Mouse (Mus musculus): ENCODE data around the gene Eif3j1.
A peak's percentile ranks its signal among the peaks of the same experiment; 100 is the strongest.
"Not testable (repeated sequence)": the region's sequence is repeated elsewhere in the genome, so short reads cannot be mapped to it uniquely, and the experiment has no call there.

The Eif3j1 gene

DNA sequence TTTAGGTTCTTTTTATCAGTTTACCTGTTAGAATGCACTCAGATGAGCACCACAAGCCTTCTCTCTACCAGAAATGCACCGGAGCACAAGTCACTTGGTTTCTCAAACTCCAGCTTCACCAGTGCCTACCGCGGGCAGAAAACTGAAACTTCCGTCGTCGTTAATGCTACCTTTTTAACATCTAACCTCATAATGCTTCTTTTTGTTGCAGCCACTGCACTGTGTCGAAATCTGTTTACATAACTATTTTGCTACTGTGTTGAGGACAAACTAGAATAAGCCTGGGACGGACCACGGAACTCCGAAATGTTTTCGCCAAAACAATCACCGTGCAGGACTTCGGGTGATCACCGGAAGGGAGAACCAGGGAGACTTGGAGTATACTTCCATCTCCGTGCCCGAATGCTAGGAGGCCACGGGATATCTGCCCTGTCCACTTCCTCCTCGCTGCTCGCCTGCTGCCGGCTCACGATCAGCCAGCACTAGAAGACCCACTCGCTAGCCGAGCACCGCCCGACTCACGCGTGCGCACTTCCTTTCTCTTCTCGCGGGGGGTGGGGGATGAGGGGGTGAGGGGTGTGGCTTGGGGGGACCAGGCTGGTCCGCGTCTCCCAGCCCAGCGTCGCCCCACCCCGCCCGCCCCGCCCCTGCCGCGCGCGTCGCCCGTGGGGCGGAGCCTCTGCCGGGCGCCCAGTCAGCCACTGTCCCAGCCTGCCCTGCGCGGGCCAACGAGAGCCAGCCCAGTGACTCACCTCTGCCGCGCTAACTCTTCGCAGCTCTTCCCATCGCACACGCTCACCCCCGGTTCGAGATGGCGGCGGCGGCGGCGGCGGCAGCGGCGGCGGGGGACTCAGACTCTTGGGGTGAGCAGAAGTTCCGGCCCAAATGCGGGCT is at the start of gene Eif3j1:
TSS of gene Eif3j1 (plus strand) at position 685 of the 894 bp plus-strand sequence.
- DNase-seq: peak; percentile 84 to 87

DNA sequence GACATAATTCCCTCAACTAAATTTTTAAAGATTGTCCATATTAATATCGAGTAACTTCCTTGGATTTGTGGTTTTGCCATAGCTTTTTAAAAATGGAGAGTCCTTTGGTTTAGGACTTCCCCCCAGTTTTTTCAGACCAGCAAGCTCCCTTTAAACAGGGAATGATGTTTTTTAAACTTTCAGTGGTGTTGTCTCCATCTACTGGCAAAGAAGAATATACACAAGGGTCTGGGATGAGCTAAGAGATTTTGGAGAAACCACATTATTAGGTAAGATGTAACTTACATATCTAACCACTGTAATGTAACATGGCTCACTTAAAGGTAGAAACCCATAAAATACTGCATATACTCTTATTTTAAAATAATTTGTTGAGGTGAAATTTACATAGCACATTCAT is 32.6 kb upstream of the Eif3j1 start:
- DNase-seq: no peak

DNA sequence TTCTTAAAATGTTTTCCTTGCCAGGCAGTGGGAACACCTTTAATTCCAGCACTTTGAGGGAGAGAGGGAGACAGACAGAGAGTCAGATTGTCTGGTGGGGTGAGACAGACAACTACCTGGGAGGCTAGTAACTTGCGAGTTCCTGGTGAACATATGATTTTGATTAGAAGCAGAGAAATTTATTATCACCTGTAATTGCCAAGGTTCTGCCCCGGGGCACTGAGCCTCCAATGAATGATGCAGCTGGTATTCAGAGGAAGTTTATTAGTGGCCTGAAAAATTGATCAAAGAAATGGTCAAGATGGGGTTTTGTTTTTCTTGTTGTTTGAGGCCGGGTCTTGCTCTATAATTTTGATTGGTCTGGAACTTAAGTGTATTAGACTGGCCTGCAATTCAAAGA is 19.5 kb upstream of the Eif3j1 start:
- DNase-seq: no peak

DNA sequence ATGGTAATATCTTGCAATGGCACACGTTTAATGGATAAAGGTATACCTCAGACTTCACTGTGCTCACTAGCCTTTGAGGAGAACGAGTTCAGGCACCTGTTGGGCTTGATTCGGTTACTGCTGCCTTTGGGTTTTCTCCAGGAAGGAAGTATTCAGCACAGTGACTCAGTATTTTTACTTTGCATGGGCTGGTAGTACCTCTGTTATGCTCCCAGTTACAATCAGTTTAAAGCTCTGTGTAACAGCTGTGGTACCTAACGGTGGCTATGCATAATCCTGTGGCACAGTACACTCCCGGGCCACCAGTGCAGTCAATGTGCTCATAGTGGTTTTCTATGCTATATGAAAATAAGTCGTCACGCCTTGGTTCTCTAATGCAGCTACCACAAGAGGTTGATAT is 16.9 kb upstream of the Eif3j1 start:
- no peak for DNase-seq

DNA sequence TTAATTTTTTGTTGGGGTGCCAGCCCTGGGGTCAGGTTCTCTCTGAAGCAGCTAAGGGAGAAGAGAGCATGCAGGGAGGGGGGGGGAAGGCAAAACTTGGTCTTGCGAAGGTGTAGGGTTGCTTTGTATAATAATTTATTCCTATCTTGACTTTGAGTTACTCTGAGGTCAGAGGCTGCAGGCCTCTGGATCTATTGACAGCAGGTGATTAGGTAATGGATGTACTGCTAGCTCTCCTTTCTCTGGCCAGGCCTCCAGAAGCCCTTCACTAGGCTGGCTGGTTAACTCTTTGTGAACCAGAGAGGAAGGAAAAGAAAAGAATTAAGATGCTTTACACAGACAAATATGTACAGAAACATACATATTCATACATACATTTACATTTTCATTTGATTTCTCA is 9.6 kb upstream of the Eif3j1 start:
- DNase-seq: no peak

DNA sequence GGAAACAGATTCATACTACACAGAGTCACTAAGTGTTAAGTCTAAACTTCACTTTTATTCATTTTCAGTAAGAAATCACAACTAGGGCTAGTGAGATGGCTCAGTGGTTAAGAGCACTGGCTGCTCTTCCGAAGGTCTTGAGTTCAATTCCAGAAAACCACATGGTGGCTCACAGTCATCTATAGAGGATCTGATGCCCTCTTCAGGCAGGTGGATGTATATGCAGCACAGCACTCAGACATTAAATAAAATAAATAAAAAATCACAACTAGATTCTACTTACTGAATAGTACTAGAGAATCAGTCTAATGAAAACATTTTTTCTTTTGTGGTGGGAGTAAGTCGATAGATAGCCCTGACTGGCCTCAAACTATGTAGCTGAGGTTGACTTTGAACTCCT is 6.1 kb upstream of the Eif3j1 start:
- no peak for DNase-seq

DNA sequence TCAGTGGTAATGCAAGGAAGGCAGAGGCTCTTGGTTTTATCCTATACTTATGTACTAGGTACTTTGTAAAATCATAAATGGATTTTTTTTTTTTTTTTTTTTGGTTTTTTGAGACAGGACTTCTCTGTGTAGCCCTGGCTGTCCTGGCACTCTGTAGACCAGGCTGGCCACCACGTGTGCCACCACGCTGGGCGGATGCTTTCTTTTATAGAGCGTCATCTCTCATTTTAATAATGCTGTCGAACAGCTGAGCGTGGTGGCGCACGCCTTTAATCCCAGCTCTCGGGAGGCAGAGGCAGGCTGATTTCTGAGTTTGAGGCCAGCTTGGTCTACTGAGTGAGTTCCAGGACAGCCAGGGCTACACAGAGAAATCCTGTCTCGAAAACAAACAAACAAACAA is 1.3 kb upstream of the Eif3j1 start:
- DNase-seq: not testable (repeated sequence)

DNA sequence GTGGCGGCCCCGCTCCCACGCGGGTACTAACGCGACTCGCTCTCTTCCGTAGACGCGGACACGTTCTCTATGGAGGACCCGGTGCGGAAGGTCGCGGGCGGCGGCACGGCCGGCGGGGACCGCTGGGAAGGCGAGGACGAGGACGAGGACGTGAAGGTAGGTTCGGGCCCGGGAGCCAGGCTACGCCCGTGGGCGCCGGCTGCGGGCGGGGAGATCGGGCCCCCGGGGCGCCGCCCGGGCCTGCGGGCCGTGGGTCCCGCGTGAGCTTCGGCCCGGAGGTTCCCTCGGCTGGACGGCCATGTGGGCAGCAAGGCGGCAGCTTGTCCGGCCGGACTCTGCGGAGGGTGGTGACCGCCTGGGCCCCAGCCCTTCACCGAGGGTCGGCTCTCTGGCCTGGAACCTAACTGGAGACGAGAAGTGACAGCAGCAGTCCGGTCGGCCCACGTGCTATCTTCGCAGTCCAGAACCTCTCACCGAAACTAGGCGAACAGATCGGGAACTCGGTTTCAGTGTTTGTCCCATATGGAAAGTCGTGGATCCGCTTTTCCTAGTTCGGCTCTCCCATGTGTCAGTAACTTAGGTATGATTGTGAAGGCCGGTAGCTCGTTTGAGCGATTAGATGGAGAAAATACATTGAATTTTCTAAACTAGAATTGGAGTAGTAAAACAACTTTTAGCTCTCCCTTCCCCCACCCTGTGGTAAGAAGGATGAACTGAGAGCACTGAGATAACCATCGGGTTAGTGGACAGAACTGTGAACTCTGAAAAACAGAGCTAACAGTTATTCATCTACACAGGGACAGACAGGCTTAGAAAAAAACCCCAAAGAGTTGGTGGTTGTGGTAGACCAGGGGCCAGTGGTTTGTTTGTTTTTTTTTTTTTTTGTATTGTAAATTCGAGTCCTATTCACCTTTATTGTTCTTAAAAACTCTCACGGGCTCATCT is 682 bp downstream of the Eif3j1 start:
- no peak for DNase-seq

DNA sequence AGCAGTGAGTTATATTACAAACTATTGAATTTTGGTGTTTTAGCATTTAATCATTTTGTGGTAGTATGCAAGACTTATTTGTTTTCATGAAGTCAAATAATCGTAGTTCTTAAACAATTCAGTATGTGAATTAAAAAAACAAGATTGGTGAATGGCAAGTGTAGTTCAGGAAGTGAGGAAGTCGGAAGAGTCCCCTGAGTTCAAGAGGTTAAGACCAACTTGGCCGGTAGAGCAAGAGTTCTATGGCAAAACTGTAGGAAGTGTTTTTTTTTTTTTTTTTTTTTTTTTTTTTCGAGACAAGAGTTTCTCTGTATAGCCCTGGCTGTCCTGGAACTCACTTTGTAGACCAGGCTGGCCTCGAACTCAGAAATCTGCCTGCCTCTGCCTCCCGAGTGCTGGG is 3.6 kb downstream of the Eif3j1 start:
- no peak for DNase-seq

DNA sequence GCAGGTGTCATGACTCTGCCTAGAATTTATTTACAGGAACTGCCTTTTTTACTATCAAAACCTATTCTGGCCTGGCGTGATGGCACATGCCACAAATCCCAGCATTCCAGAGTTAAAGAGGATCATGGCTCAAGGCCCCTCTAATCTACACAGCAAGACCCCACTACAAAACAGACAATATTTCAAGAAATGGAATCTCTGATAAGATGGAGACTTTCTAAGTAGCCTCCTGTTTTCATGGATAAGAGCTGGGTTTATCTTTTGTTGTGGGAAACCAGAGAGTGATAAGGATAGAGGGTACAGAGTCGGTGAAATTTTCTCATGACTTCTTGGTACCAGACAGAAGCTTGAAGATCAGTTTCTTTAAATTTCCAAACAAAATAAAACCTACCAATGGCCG is 7.7 kb downstream of the Eif3j1 start:
- DNase-seq: no peak

DNA sequence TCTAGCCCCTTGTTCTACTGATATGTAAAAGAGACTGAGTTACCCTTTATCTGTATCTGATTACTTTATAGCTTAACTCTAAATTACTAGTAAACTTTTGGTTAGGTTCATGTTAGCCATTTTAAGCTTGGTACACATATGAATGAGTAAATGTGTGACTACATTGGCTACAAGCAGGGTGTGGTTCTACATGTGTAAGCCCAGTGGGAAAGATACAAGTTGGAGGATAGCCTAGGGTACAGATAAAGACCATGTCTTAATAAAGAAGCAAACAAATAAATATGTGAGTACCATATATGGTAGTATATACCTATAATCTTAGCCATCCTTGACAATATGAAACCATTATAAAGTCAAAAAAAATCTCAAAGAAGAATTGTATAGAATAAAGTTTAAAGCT is 15.6 kb downstream of the Eif3j1 start:
- DNase-seq: no peak

DNA sequence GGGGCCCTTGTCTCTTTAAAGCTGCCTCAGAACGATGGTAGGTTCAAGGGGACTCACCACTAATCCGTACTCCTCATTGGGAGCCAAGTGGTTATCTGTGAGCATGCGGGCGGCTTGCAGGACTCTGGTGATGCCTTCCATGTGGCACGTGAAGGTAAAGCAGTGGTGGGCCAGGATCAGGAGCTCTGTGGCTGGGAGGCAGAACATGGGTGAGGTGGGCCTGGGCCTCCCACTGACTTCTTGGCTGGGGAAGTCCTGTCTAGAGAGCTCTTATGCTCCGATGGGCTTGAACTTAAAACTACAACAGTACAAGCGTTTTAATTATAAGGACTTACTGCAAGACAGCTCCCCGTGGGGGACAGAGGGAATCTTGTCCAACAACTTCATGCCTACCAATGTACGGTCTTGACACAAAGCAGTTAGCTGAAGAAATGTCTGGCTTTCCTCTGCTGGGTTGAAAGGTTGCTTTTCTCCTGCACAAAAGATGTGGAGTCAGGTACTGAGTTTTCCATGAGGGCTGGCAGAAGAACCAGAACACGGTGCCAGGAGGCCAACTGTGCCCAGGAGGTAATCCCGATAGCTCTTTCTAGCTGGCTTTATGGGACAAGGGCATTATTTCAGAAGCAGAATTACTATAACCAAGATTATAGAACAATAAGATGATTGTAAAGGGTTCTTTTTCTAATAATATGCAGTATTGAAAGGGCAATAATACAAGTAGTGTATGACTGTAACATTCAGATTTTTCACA is 31.2 kb downstream of the Eif3j1 start:
- no peak for DNase-seq

DNA sequence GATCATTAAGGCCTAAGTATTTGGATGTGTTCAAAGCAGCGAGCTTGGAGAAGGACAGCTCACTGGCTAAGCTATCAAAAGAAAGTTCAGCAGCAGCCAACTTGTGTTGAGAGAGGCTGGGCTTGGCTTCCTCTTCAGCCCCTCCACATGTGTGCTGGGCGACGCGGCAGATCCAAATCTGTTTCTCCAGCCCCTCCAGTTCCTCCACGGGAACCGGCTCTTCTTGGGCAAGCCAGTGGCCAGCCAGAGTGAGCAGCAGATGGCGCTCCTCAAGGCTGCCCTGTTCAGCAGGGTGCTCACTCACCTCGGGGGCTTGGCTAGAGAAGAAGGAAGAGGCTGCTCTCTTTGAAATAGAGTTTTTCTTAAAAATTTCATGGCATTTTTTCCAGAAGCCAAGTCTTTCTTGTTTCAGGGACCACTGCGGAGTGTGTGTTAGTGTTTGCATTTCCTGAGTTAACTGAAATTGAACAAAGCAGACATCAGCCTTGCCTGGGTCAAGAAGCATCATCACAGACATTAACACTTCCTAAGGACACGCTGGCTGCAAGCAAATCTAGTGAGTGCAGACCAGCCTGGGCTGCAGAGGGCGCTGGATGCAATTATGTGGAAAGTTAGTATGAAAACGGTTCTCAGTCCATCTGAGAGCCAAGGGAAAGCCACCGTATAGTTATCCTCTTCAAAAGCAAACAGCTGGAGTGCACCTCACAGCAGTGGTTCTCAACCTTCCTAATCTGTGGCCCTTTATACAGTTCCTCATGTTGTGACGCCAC is 37.0 kb downstream of the Eif3j1 start:
- no peak for DNase-seq

DNA sequence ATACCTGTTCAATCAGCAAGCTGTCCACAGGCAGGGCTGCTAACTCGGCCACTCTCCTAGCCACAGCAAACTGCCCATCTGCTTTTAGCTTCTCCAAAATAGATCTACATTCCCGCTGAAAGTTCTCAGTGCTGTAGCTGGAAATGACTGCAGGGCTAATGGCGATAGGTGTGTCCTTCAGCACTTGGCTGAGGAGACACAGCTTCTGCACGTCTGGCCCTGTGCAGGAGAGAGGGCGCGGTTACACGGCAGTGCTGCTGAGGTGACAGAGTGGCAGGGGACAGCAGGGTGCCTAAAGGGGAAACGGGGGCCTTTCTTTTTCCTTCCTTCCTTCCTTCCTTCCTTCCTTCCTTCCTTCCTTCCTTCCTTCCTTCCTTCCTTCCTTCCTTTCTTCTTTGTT is 37.9 kb downstream of the Eif3j1 start:
- DNase-seq: no peak

DNA sequence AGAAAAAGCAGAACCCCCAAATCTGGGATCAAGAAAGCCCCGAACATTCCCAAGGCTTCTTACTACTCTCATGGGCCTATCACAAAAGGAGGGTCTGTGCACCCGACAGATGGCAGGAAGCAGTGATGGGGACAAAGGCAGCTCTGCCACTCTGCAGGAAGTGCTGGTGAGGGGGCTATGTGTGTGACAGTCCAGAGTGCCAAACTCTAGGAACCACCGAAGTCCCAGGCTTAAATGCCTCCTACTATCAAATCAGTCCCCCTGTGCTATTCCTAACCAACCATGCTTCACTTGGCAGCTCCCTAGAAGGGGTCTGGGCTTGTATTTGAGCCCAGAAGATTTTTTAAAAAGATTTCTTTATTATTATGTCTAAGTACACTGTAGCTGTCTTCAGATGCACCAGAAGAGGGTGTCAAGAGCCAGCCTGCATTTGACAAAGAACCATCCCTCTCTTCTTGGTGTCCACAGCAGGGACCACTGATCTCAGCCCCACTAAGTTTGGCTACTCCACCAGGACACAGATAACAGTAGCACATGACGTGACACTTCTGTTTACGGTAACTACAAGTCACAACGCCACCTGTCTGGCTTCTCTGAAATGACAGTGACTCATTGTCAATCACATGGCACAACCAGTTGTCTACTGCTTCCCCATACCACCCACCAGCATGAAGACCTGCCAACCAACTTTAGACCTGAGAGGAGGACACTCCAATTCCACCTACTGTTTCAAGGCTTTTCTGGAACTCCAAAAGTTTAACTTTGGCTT is 41.0 kb downstream of the Eif3j1 start:
- no peak for DNase-seq

DNA sequence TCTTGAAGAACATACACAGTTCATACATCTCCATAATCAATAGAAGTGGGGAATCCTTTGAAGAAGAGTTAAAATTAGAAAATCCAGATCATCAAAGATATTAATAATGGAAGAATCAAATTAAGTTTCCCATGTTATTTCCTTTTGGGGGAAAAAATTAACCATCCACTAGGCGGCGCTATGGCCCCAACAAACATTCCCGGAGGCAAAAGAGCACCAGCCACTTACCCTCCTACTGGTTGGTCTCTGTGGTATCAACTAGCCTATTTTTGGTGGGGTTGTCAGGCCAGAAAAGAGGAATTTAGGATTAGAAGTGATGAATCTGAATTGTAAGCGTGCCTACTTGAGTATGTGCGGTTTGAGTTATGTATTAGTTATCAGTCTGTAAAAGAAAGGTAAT is 41.6 kb downstream of the Eif3j1 start:
- DNase-seq: peak in 1 of 2 experiments; percentile 67

DNA sequence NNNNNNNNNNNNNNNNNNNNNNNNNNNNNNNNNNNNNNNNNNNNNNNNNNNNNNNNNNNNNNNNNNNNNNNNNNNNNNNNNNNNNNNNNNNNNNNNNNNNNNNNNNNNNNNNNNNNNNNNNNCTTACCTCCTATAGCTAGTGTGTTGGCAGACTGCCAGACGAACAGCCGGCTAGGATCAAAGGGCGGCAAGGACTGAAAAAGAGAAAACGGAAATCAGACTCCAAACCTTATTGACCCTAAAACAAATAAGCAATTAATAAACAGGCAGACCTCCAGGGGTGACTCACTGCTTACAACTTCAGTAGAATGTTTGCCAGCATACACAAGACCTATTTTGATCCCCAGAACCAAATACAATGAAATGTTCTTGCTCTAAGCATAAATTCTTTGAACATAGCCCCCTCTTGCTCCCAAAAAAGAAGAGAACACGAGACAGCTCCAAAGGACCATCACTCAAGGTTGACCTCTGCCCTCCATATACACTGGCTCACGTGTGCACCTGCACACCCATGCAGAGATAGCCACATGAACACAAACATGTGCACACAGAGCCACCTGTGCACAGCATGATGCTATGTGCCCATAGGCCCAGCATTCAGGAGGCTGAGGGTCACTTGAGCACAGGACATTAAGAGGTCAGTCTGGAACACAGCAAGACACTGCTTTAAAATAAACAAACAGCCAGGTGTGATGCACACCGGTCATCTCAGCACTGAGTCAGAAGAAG is 53.5 kb downstream of the Eif3j1 start:
- no peak for DNase-seq

DNA sequence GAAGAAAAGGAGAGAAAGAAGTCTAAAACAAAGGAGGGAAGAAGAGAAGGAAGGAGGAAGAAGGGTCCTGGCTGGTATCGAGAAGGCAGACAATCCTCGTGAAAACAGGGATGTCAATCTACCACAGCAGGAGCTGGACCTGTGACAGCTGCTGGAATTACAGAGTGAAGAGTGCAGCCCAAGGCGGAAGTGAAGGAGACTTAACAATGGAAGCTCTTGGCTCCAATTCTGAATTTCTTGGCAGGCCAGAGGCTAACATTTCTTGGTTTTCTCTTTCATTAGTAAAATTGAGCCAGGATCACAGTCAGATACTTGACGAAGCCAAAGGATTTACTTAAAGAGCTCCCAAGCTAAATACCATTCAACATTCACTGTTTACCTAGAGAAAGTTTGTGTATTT is 58.1 kb downstream of the Eif3j1 start:
- DNase-seq: no peak

DNA sequence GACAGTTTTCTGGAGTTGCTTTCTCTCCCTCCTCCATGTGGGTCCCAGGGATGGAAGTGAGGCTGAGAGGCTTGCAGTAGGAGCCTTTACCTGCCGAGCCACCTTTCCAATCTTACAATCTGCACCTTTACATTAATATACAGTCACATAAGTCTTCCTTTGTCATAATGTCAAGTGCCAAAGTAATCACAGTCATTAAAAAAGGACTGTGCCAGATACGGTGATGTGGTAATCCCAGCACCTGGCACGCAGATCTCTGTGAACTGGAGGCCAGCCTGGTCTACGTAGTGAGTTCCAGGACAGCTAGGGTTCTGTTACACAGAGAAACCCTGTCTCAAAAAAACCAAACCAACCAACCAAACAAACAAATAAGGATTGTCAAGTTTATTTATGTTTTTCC is 65.5 kb downstream of the Eif3j1 start:
- no peak for DNase-seq

DNA sequence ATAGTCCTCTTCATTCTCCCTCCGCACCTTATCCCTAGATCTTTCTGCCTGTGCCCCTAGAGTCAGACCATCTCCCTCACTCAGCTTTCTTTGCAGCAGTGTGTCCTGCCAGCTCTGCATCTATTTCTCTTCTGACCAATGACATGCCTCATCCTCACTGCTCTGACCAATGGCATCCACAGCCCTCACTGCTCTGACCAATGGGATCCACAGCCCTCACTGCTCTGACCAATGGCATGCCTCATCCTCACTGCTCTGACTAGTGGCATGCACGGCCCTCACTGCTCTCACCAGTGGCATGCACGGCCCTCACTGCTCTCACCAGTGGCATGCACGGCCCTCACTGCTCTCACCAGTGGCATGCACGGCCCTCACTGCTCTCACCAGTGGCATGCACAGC is 69.3 kb downstream of the Eif3j1 start:
- DNase-seq: not testable (repeated sequence)

DNA sequence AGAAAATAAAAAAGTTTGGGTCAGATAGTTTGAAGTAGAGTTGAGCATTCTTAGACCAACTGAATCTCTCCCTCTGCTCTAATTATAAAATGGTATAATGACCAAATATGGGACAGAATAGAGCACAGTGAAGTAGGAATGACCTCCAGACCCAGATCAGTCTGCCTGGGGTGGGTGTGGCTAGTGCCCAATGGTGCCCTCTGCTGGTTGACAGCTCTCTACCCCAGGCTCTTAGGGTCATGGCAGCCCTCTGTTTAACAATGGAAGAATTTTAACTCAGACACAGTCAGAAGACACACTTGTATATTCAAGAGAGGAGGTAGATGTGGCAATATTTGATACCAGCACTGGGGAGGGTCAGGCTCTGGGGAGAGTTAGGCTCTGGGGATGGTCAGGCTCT is 73.7 kb downstream of the Eif3j1 start:
- DNase-seq: peak in 1 of 2 experiments; percentile 24

All from spleen, adult 18-20 months (tissue).